Mouse (Mus musculus): ENCODE measurements at regions not wholly inside any gene's neighbourhood (a gene's known extent, or its start where the extent isn't known, plus 50 kb on each side); places are given as distances from the start of the nearest gene placed in this dataset.
"Not testable (repeated sequence)": the region's sequence is repeated elsewhere in the genome, so short reads cannot be mapped to it uniquely, and the experiment has no call there.

DNA sequence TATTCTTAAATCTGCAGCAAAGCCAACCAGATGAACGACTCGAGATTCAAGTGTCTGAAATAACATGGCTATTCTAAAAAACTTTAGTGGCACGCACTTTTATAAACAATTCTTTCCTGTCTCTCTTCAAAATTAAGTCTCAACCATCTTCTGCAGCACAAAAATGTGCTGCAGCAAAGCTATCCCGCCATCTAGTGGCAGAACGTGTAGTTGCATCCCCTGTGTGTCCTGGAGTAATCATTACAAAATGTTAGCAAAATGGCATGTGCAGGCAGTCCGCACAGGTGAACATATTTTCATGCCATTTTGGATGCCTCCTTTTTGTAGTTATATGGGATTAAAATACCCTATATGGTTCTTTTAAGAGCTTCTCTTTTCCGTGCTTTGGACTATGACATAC is 293.1 kb upstream of the Slc7a14 start:
- intact Hi-C loops (cut with DNase I) = loop anchor here (5.0 to 10.0 kb wide), 2 partner anchors 366 to 538 kb away; no protein-coding TSS in a partner anchor

DNA sequence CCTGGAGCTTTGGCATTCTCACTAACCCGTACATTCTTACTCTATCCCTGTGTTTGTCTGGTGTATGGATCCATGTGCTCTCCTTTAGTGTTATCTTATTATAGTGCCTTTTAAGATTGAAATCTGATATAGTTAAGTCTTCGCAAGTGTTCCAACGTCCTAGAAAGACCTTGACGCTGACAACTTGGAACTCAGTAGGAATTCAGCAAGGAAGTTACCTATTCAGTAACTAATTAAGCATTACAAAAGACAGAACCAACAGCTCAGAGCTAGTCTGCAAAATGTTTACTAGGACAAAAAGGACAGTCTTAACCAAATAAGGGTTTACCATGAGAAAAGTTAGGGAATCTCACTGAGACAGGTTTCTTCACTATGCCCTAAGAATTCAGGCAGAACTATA is 286.4 kb upstream of the Slc7a14 start:
- intact Hi-C loops (cut with DNase I) = not testable (repeated sequence)

DNA sequence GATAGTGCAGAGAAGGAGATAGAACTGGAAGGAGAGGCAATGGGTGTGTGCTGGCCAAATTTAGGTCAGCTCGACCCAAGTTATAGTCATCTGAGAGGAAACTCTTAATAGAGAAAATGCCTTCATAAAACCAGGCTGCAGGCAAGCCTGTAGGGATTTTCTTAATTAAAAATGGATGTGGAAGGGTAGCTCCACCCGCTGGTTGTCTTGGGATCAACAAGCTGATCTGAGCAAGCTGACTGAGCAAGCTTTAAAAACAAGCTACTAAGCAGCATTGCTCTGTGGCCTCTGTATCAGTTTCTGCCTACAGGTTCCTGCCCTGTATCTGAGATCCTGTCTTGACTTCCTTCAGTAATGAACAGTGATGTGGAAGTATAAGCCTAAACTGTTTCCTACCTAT is 275.8 kb upstream of the Slc7a14 start:
- intact Hi-C loops (cut with DNase I) = no loop called here

DNA sequence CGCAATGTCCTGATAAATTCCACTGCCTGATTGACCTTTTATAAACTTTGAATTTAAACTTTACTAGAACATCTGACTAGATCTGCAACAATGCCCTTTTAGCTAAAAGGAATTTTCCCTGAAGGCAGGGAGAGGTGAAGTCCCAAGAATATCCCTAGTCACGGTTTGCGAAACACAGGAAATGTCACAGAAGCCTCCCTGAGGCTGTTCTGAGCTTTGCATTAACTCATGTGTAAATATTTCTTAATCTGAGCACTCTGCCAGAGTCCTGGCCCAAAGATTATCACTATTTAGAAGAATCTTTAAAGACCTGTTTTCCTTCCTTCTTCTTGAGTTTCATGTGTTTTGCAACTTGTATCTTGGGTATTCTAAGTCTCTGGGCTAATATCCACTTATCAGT is 263.7 kb upstream of the Slc7a14 start:
- intact Hi-C loops (cut with DNase I) = no loop called here
